Mouse (Mus musculus) thymus, postnatal 25 days (tissue): ENCODE data around the gene Prss50.

Experiments used
- DNase-seq: peaks from one replicate; pipeline ENCODE4 v3.0.0; 2022

Gene Prss50

DNA sequence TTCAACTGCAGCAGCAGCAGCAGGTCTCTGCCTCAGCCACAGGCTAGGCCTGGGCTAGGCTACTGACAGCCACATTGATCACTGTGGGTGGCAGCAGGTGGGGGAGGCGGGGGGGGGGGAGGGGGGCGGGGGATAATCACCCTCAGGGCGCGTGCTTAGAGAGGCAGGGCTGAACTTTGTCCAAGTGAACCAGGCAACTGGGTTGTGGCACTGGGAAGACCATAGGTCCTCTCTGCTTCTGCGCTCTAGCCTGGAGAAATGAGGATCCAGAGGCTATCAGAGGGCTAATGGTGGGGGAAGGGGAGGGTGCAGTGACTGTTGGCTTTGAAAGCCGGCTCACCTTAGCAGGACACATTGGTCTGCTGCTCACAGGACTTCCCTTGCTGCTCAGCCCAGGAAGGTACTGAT, 17.5 kb downstream of the Prss50 start:
- DNase-seq, result no peak

DNA sequence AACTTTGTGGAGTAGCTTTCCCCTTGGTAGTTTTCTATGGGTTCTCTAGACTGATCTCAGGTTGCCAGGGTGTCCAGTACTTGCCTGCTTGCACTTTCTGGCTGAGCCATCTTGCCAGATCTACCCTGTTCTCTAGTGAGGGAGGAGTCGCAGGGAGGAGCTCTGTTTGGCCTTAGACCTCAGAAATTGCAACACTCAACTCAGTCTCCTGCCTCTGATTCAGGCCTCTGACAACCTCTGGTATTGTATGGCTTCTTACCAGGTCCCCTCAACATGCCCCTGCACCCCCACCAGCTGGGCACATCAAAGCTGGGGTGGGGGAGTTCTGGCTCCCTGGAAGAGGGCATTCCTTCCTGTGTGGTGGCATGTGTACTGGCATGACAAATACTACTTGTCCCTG, 19.6 kb downstream of the Prss50 start:
- no peak for DNase-seq

DNA sequence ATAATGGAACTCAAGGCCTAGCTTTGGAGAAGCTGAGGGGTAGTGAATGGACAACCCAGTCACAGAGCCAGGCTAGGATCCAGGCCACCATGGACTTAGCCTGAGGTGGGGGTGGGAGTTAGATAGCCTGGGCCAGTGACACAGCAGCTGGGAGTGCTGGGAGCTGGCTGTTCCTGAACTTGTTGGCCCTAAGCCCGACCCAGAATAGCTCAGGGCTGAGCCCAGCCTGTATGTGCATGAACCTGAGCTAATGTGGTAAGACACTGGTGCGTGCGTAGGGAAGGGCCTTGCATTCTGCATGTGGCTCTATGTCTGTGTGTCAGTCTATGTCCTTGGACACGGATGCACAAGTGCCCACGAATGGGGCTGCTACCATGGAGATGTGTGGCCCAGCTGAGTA, 20.1 kb downstream of the Prss50 start:
- no peak for DNase-seq

DNA sequence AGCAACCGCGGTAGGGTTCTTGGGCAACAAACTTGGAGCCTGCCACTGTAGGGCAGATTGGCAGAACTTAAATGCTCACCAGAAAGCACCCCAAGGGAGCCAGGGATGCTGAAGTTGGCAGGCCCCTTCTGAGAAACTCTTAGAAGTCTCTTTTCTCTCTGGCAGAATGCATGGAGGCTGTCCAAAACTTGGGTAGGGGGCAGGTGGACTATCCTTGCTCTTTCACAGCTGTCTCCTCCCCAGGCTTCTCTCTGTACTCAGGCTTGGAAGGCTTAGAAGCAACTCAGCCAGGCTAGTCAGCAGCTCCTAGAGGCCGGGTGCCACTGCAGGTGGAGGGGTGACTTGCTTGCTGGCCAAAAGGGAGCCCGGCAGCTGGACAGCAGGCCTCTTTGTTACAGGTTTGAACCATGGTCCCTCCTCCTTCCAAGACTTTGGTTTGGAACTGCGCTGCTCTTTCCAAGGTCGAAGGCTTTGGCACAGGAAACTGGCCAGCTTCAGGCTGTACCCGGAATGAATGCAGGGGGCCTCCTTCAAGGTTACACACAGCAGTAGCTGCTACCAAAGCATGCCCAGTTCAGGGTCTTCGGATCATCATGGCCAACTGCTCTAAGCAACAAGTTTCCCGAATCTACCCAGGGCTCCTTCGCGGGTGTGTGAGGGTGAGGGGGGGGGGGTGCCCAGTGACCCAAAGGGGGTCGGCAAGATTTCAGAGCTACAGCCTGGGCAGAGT, 21.6 kb downstream of the Prss50 start, which contains the start of gene Als2cl:
Als2cl (plus strand) TSS at position 680 of the 730 bp plus-strand sequence.
- peak; percentile 28 for DNase-seq

DNA sequence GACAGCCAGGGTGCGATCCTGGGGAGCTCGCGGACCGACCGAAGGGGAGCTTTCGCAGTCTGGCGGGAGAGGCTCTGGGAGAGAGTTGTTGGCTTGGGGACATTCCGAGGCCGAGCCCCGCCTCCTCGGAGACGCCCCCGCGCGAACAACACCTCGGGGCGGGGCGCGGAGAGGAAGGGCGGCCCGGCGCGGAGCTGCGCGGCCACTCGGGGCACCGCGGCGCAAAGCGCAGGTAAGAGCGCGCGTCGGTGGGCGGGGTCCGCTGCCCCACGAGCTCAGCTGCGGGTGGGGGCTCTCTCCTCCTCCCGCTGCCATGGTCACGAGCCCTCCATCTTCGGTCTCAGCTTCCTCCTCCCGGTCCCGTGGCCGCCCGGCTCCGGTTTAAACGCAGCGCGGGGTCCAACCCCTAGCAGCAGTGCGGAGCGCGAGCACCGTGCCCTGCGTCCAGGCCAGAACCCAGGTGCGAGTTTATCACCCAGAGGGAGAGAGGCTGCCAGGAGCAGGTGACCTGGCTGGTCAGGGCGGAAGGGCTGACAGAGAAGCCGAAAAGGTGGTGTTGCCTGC, 22.3 kb downstream of the Prss50 start, which contains the start of gene Tmie:
Tmie (minus strand) TSS at position 116 of the 564 bp plus-strand sequence.
- peak; percentile 83 for DNase-seq

DNA sequence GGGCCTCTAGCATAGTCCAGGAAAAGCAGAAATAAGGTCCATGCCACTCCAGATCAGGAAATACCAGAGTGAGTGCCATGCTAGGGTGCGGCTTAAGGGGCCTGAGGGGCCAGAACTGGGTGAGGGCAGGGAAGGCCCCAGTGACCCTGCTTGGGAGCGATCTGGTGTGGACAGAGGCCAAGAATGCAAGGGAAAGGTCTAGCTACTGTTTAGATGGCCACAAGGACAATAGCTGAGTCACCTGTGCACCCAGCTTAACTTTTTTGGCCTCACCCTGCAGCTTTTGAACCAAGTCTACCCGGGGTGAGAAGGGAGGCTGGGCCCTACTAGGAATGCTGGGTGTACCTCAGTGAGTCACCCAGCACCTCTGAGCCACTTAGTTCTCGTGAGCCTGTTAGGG, 23.0 kb downstream of the Prss50 start:
- no peak for DNase-seq

DNA sequence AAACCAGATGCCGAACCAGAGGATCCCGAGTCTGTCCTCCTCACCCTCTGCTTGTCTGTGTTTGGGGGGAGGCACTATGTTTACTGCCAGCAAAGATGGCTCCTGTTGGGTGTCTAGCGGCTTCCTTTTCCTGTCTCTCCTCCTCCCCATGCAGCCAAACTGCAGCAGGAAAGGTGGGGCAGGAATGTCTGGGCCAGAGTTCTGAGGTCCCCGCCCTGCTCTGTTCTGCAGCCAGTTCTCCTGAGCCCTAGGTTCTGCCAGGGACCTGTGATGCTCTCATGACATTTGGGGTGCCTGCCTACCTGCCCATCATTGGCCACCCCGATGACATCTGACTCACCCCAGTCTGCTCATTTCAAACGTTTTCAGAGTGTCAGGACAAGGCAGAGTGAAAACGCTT, 24.2 kb downstream of the Prss50 start:
- no peak for DNase-seq

DNA sequence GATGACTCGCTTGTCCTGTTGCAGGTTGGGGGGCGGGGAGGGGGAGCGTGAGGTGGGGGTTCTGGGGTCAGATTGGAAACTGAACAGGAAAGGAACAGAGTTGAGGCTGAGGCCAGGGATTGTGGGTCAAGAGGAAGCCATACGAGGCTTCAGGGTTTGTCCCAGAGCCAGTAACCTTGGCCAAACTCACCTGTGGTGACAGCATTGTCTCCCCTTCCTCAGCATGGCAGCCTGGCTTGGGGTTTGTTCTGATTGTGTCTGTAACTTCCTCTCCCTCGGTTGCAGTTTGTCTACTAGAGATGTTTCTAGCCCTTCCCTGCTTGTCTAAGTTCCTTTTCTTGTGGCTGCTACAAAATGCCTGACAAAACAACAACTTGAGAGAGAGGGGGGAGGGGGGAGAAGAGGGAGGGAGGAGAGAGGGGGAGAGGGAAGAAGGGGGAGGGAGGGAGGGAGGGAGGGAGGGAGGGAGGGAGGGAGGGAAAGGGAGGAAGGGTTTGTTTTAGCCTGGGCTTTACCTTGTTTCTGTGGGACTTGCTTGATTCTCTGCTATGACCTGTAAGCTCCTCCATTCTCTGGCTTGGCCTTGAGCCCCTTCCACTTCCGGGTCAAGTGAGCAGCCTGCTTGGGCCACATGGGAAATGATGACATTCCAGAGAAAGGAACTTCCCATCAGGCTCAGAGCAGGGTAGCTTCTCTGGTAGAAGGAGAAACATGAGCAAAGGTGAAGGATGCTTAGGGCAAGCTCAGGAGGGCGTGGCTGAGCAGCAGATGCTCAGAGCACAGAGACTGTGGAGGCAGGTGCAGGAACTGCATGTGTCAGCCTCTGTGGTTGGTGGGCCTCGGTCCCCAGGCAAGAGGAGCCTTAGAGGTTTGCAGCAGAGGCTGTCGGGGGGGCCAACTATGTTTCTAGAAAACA, 29.9 kb downstream of the Prss50 start:
- peak; percentile 78 for DNase-seq

DNA sequence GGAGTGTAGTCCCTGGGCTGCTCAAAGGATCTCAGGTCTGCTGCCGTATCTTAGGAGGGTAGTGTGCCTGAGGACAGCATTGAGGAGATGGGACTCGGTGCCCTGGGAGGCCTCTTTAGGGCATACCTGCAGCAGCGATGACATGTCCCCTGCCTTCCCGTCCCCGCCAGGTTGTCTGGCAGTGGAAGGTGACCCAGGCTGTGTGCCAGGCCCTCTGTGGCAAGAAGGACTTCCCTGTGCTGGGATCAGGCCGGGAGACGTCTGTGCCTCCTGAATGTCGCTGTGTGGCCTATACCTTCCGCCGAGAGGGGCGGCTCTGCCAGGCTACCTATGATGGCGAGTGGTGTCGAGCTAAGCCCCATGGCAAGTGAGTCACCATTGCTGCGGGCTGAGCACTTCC, 31.2 kb downstream of the Prss50 start:
- no peak for DNase-seq

DNA sequence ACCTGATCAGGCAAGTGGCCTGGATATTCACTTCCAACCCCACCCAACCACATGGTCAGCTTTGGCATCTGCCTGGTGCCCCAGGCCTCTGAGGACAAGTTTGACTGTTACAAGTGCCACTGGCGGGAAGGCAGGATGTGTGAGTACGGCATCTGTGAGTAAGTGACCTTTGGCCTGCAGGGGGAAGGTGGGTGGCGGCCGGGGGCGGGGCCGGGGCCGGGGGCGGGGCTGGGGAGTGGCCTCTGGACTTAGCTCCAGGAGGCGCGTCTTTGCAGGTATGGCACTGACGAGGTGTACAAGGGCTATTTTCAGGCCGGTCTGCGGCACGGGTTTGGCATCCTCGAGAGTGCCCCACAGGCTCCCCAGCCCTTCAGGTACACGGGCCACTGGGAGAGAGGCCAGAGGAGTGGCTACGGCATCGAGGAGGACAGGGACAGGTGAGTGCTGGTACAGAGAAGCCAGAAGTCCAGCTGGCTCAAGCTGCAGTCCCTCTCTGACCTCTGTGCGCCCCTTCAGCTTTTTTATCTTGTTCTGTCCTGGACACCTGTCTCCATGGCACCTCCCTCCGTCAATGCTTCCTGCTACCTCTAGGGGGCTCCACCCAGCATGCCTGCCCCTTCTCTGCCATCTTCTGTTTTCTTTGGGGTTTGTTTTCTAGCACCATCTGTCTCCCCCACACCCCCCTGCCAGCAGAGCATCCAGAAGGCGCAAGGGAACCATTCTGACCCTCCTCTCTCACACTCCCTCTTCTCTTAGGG, 32.4 kb downstream of the Prss50 start:
- DNase-seq, result peak; percentile 28

DNA sequence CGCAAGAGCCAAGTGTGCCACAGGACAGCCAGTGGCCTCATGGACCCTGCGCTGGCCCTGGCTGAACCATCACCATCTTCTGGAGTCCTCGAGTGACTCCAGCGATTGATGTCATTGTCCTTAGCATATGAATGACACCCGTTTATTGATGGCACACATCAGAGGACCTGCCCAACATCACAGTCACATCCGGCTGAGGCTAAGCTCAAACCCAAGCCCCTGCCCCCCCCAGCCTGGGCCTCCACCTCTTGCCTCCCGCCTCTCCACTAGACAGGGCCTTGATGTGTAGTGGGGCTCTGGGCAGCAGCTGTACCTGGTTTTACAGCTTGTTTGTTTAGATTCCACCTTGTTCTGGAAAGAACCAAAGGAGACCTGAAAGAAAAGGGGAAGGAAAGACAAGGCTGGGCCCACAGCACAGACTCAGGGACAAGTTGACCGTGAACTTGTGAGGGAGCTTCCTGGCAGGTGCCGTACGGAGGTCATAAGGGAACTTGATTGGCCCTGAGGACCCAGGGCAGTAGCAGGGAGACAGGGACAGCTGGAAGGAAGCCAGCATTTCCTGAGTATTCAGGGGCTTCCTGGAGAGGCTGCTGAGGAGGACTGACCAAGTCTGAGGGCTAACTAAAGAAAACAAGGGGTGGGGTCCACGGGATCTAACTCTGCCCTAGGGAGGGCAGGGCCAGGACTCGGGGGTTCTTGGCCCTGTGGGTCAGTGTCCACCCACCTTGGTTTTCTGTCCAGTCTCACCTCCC, 33.5 kb downstream of the Prss50 start:
- DNase-seq, result peak; percentile 43

DNA sequence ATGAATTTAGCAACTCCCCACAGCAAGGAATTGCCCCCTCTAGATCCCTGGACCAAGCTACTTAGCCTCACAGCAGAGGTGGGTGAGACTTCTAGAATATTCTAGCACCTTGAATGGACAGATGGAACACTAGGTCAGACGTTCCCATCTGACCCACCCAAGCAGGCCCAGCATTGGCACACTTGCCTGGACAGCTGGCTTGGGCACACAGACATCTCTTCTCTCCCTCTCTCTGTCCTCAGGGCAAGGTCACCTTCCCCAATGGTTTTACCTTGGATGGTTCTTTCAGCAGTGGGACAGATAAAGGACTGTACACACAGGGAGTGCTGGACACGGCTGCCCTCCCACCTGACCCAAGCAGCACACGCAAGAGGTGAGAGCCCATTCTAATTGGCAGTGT, 34.8 kb downstream of the Prss50 start:
- DNase-seq, result no peak

DNA sequence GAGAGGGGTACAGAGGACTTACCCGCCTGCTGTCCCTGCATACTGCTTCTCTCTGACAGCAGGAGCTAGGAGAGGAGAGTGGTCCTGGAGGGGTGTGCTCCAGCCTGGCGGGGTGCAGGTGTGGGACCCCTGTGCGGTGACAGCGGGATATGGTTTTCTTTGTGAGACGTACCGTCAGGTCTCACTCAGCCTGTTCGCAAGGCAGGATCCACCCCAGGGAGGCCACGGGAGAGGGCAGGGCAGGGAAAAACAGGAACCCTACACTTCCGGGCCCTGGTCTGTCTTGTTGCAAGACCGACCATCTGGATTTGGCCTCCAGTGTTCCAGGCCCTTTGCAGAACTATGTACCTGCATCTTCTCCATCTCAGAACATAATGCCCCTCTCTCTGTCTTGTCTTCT, 35.7 kb downstream of the Prss50 start:
- DNase-seq, result no peak

DNA sequence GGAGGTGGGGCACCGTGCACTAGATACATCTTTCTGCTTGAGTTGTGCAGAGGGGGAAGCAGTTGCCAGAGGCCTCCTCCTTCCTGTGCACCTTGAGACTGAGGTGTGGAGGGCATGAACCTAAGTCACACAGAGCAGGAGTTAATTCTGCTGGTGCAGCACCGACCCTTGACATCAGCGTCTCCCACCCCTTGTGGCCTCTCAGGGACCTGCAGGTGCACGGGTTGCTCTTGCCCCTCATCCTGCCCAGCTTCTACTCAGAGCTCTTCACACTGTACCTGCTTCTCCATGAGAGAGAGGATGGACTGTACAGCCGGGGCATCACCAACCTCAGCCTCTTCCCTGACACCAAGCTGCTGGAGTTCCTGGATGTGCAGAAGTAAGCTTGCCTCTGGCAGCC, 37.7 kb downstream of the Prss50 start:
- DNase-seq, result peak; percentile 89

DNA sequence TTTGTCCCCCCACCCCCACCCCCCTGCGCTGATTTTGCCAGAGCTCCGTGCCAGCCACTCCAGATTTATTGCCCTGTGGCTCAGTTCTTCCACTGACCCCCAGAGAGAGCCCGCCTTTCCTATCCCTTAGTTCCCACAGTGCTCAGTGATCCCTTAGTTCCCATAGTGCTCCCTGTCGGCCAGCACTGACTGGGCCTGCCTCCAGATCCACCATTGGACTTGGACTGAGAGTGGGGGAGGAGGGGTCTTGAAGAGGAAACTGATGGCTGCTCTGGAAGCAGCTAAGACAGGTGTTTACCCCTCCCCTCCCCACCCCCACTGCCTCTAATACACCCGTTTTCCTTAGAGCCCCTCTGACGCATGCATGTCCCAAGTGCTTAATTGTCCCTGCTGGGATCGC, 38.2 kb downstream of the Prss50 start:
- DNase-seq, result no peak

DNA sequence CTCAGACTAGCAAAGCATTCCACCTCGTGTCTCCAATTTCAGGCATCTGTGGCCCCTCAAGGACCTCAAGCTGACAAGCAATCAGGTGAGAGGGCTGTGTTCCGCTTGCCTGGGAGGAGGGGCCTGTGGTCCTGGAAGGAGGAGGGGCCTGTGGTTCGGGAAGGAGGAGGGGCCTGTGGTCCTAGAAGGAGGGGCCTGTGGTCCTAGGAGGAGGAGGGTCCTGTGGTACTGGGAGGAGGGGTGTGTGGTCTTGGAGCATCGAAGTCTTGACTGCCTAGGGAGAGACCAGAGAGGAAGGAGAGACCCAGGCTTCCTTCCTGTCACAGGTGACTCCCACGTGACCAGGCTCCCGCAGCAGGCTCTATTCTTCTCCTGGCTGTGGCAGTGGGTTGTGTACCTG, 38.8 kb downstream of the Prss50 start:
- peak; percentile 95 for DNase-seq

DNA sequence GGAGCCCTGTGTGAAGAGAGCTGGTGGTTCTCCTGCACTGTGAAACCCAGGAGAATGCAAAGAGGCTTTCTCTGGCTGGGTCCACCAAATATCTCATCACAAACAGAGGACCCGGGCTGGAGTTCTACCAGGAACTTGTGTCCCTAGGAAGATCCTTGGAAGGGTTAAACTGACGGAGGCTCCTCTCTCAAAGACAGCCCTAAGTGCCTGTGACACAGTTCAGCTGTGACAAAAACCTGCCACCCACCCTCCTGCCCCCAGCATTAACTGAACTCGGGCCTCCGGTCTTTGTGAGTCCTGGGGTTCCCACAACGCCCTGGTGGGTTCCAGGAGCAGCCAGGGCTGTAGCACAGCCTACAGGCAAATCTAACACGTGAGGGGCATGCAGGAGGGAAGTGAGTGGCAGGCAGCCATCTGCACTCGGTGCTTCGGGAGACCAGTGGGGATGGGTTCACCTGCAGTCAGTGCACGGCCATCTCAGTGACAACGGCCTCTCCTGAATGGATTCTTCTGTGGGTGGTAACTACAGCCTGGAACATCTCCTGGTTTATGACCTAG, 41.8 kb downstream of the Prss50 start:
- DNase-seq, result no peak

DNA sequence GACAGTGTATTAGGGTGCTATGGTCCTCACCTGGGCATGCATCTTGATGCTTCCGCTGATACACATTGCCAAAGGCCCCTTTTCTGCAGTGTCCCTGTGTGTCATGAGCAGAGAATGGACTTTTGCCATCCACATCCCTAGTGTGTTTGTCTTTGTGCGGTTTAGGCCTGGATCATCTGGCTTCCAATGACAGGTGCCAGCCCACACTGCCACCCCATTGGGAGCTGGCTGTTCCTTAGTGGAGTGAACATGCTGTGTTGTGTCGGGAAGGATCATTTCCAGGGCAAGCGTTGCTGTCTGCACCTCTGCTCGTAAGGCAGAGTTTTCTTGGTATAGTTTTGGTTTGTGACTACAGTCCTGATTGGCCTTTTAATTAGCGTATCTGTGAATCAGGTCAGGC, 43.4 kb downstream of the Prss50 start:
- no peak for DNase-seq

DNA sequence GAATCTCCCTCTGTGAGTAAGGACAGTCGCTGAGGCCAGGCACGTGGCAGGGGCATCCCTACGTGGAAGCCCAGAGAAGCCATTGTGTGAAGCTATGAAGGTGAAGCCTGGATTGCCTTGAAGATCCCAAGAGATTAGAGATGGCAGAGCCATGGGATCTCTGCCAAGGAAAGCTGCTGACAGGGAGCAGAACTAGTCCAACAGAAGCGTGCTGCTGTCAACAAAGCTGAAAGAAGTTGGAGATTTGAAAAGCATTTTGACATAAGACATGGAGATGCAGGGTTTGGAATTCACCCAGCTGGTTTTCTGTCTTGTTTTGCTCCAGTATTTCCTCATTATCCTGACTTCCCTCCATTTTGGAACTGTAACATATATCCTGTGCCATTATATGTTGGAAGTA, 44.5 kb downstream of the Prss50 start:
- no peak for DNase-seq

DNA sequence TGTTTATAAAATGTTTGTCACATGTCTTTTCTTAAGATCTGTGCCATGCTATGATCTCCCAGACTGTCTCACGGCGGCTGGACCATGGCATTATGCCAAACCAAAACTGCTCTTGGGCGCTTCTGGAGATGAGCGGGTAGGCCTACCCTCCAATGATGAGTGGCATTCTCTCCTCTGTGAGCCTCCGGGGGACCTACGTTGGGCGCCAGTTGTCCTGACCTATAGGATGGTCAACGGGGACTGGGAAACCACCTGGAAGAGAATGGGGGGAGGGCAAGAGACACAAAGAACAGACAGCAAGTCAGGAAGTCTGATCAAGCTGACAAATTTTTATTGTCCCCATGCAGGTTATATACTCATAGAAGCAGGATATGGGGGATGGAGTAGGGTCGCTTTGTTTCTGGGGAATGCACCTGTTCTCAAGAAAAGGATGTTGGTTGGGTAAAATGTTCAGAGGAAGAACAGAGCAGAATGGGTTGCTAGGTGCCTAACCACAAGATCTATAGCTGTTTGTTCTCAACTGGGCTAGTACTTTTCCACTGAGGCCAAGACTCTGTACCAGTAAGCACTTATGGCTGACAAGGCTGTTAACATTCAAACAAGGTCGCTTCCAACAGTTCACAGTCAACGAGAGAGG, 49.6 kb downstream of the Prss50 start:
- DNase-seq, result peak; percentile 69
